Mouse (Mus musculus) mouse embryonic stem cell (cell line): Measurements from ENCODE around the gene Anapc15.

Experiments used
- in situ Hi-C, 2 experiments: fragments of 300-500 bp; cut with MboI; formaldehyde crosslinking; loops; 1 replicate in 1 of 2; 3 replicates in 1 of 2; pipeline ENCODE4 v1.14.3; 2019 to 2020; ENCODE audit warnings: low sequenced_read_pairs in 2 of 2, low pct_unique_long_range_greater_than_20kb in 1 of 2, mixed read lengths in 1 of 2; ENCODE audit not compliant: unreplicated experiment in 1 of 2

Gene Anapc15

DNA sequence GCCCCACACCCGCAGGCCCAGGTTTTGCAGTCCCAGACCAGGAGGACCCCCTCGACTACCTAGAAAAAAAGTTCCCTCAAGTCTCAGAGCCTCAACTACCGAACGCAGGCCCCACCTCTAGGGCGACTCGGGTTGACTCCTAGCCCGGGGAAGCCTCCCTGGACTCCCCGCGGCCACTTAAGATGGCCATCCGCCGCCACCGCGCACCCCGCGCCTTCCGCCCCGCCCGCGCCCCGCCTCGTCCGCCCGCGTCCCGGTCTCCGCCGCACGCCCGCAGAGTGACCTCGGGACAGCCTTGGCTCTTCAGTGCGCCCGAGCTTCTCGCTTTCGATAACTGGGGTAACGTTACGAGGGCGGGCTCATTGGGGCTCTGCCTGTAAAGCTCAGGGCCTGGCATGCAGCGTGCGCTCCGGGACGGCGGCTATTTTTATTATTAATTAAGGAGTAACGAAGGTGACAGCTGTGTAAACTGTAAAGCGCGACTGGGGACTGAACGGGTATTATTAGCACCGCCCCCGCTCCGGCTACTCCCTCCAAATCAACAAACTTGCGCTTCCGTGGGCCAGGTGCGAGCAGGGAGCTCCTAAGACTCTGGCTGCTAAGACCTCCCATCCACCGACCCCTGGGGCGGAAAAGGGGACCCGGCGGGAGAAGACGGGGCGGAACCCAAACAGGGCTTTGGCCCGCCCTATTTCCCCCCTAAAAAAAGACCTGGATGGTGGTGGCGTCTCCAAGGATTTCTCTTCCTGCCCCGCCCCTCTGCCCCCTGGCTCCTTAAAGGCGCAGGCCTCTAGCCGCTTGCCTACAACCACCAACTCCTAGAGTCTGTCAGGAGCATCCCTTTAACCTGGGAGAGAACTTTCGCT is 25.7 kb upstream of the Anapc15 start, which contains the start of gene Inppl1:
Inppl1 (minus strand) TSS at position 624 of the 866 bp plus-strand sequence.
- in situ Hi-C loops = no loop called here

DNA sequence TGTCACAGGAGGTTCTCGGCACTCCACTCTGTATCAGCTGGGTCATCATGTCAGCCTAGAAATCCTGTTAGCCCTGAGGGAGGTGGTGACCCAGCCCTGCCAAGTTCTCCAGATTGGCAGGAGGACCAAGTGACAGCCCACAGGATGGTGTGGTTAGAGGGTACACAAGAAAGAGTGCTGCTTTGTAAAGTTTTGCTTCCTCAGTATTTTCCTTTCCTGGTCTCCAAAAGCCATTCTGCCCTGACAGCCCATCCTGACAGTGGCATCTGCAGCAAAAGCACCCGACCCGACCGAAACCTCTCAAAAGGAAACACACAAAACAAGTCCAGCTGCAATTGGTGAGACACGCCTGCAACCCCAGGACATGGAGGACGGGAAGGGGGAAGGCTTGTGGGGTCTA is 19.3 kb upstream of the Anapc15 start:
- in situ Hi-C loops = no loop called here

GRCm38 (mm10) chr7:101847934-101848333 is 15.6 kb upstream of the Anapc15 start:
- in situ Hi-C loops = no loop called here

- in situ Hi-C loops = no loop called here
Observed at GRCm38 (mm10) chr7:101851689-101852088, 11.8 kb upstream of the Anapc15 start.

DNA sequence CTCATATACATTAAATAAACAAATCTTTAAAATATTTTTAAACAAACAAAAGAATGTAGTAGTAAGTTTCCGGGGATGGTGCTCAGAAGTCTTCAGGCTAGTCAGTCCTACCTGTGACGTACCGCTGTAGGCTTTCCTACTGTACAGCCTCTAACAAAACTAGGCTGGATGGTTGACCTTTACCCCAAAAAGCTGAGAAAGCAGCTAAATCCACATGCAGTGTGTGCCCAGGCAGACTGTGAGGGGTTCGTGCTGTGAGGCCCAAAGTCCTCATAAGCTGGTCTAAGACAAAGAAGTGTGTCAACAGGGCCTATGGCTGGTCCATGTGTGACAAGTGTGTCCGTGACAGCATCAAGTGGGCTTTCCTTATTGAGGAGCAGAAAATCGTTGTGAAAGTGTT is 10.7 kb upstream of the Anapc15 start:
- in situ Hi-C loops = no loop called here

DNA sequence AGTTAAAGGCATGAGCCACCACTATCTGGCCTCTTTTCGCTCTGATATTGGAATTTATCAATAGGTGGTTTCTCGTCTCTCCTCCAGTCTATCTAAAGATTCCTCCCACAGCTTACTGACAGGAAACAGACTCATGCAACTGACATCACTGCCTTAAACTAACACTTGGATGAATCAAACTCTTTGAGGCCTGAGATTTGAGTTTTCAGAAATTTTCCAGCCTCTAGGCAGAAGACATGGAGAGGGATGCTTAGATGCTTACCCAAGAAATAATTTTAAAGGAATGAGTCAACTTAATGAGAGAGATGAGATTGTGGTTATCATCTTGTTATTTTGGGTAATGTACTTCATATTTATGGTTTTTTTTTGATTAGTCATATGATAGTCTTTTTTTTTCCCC is 9.7 kb upstream of the Anapc15 start:
- in situ Hi-C loops = no loop called here

DNA sequence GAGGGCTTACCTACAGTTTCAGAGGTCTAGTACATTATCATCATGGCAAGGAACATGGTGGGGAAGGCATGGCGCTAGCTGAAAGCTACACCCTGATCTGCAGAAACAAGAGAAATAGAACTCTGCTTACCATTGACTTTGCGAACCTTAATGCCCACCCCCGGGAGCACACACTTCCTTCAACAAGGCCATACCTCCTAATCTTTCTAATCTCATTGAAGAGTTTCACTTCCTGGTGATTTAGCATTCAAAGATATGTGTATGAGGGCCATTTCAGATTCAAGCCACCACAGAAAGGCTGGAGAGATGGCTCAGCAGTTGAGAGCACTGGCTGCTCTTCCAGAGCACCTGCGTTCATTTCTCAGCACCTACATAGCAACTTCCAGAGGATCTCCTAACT is 6.4 kb upstream of the Anapc15 start, which contains the start of gene Folr2:
Folr2 (minus strand) TSS at position 101 of the 400 bp plus-strand sequence.
- in situ Hi-C loops = no loop called here

DNA sequence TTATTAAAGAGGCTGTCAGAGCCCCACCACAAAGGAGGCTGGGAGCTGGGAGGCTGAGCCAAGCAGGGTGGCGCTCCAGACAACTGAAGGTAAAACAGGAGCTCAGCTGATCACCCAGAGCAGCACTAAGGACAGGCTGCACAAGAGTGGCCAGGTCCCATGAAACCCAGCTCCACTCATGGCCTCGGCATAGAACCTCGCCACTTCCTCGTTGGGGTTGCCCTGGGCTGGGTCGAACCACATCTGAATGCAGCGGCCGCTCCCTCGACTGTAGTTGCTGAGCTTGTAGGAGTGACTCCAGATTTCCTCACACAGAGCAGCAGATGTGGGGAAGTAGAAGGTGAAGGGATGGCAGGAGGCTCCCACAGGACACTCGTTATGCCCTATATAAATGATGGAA is 5.2 kb upstream of the Anapc15 start:
- in situ Hi-C loops = no loop called here

DNA sequence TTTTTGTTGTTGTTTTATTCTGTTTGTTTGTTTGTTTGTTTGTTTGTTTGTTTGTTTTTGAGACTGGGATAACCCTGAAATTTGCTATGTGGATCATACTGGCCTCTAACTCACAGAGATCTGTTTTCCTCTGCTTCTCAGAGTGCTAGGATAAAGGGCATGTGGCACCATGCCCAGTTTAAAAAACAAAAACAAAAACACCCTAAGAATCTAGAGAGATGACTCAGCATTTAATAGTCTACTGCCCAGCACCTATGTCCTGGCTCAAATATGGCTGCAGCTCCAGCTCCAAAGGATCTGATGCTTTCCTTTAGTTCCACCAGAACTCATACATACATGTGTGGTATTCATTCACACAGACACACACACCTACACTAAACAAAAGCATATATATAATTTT is 2.5 kb upstream of the Anapc15 start:
- in situ Hi-C loops = no loop called here

GRCm38 (mm10) chr7:101862291-101862690 is 1.2 kb upstream of the Anapc15 start:
- in situ Hi-C loops = no loop called here

DNA sequence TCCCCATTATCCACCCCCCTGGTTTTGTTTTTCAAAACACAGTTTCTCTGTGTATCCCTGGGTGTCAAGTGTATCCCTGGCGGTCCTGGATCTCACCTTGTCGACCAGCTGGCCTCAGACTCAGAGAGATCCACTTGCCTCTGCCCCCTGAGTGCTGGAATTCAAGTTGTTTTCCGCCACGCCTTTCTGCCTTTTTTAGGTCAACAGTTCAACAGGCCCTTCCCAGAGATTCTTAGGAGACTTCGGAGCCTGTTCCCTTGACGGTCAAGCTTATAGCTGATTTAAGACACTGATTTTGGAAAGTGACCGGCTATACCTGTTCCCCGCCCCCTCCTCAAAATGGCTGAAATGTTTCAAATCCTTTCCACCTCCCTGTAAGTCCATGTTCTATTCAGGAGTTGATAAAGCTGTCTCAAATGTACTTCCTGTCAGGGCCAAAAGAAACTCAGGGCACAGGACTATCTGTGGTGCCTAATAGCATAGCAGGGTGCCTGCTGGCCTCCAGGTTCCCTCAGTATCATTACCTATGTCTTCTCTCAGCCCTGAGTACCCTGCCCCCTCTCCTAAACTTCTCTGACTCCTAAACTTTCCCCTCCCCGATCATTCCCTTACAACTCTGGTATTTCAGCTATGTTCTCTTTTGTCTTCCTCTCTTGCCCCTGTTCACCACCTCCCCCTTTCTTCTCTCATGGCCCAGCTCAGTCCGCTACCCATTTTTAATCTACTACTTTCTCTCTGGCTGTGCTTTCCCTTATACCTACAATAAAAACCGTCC is 3.2 kb downstream of the Anapc15 start:
- in situ Hi-C loops = no loop called here

DNA sequence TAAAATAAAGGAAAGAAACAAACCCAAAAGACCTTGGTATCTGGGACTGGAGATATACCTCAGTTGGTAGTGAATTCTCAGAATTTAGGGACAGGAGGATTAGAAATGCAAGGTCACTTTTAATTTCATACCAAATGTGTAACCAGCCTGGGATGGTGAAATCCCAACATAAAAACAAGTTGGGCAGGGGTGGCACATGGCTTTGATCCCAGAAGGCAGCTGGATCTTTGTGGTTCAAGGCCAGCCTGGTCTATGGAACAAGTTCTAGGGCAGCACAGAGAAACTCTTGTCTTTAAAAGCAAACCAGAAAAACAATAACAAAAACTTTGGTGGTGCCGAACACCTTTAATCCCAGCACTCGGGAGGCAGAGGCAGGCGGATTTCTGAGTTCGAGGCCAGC is 4.0 kb downstream of the Anapc15 start:
- in situ Hi-C loops = no loop called here

GRCm38 (mm10) chr7:101868241-101869162 is 5.0 kb downstream of the Anapc15 start:
- in situ Hi-C loops = no loop called here

DNA sequence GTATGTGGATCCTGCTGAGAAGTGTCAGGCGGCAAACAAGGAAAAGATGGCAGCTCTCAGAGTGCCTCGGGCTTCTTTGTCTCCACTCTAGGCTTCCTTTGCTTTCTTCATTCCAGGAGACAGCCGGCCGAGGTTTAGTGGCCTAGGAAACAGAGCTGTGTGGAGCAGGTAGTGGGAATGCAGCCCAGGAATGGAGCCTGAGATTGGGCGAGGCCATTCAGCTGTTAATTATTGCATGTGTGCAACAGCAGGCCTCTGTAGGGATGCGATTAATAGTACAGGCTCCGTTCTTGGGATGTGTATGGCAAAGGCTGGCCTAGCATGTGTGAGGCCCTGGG is 5.6 kb downstream of the Anapc15 start:
- in situ Hi-C loops = no loop called here

- in situ Hi-C loops = no loop called here
Observed at GRCm38 (mm10) chr7:101870629-101871028, 7.1 kb downstream of the Anapc15 start, which contains the start of gene Folr1. Gene Folr1 (minus strand): TSS chr7:101870788.

GRCm38 (mm10) chr7:101871296-101871695 is 7.8 kb downstream of the Anapc15 start:
- in situ Hi-C loops = no loop called here

GRCm38 (mm10) chr7:101875978-101876377 is 12.5 kb downstream of the Anapc15 start:
- in situ Hi-C loops = no loop called here

GRCm38 (mm10) chr7:101880855-101881254 is 17.3 kb downstream of the Anapc15 start:
- in situ Hi-C loops = no loop called here
